In the genomic region with DNA sequence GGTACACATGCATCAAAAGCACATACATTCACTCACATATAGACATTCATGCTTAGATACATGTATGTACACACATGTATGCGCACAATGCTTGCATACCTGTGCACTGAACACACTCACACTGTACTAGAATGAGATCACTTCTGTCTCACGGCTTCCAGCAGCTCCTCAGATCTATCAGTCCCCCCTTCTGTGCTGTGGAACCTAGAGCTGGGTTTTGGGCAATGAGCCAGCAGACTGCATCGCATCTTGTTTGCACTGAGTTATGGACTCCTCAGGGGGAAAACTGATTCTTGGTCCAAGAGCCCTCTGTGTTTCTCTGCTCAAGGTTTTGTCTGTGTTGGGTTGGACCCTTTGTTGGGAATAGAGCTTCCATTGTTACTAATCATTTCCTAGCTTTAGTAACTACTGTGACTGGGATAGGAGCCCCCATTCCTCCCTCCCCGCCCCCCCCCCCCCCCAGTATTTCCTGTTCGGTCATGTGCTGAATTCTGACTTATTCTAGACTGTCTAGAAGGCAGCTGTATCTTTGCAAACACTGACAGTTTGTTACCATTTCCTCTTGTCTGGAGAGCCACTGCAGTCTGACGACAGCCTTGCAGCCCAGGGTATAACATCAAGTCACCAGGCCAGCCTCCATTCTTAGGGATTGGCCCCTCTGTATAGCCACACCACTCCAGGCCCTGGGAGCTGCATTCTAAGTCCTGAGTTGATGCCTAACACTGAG, we compare ENCODE assay signal across 10 mouse cellular contexts.
DNase-seq lines count a peak whose midpoint lies in the region; ATAC-seq and TF ChIP-seq lines count a peak whose summit lies in the region.
"Had no signal": no experiment of that assay in that cellular context is flagged by ENCODE, and none has a peak within 500 bp of the region (broad histone marks: within the 10 kb centered on the region; RNA-seq: fewer than 3 reads in every experiment).

No protein-coding gene starts in this region.

- H3K27me3 ChIP-seq in kidney, adult 2 months (replicated peaks; ENCODE audit: control insufficient read depth, insufficient read depth, low read length) = no peaks in the 10 kb centered on the region
- no peaks in the 10 kb centered on the region; the same call in 1 of the 2 replicates for H3K27me3 ChIP-seq in embryonic facial prominence, embryonic 13.5 days
- no peaks in the 10 kb centered on the region for H3K27me3 ChIP-seq in intestine, embryonic 15.5 days (replicated peaks)
- no peaks in the 10 kb centered on the region for H3K27me3 ChIP-seq in midbrain, postnatal 0 days (ENCODE audit: insufficient read depth, low read length)
- H3K27me3 ChIP-seq: embryonic facial prominence, embryonic 15.5 days had no signal

- no peak overlapping the region for H3K9ac ChIP-seq in embryonic facial prominence, embryonic 13.5 days
- H3K9ac ChIP-seq in intestine, embryonic 15.5 days = no peak overlapping the region
- no peak overlapping the region for H3K9ac ChIP-seq in midbrain, postnatal 0 days (replicated peaks; ENCODE audit: low read length, poor library complexity, severe bottlenecking)
- H3K9ac ChIP-seq: embryonic facial prominence, embryonic 15.5 days had no signal

- ATAC-seq in embryonic facial prominence, embryonic 13.5 days (ENCODE audit: insufficient number of reproducible peaks, insufficient read depth, low FRiP score, low TSS enrichment, low read depth) = 0 out of 2 replicates have a peak, but pooled peaks have one; percentile 18
- ATAC-seq in intestine, embryonic 15.5 days = peak; percentile 80
- no peak; the same call in 1 of the 2 replicates for ATAC-seq in midbrain, postnatal 0 days (ENCODE audit: low FRiP score)
- ATAC-seq in megakaryocyte, adult 5-6 weeks (ENCODE audit: poor library complexity, severe bottlenecking) = no peak
- no peak for ATAC-seq in erythroblast, adult 5-6 weeks (replicated peaks; ENCODE audit: low FRiP score, poor library complexity, severe bottlenecking)

- 47% methylated on average over 6 of the region's 6 CpGs for WGBS in kidney, adult 2 months
- WGBS in embryonic facial prominence, embryonic 13.5 days = 35% methylated on average over 6 of the region's 6 CpGs
- 24% methylated on average over 6 of the region's 6 CpGs for WGBS in intestine, embryonic 15.5 days
- 42% methylated on average over 5 of the region's 6 CpGs for WGBS in midbrain, postnatal 0 days

- DNase-seq in kidney, adult 2 months = peak; percentile 27
- no peak for DNase-seq in kidney, adult 18-20 months
- peak; percentile 64 for DNase-seq in midbrain, postnatal 0 days (ENCODE audit: low spot score)
- no peak for DNase-seq in cerebellum, adult 11 months
- DNase-seq: left cerebral cortex, postnatal 4 days had no signal

- no peaks in the 10 kb centered on the region for H3K9me3 ChIP-seq in embryonic facial prominence, embryonic 13.5 days
- H3K9me3 ChIP-seq in intestine, embryonic 15.5 days = no peaks in the 10 kb centered on the region
- no peaks in the 10 kb centered on the region for H3K9me3 ChIP-seq in midbrain, postnatal 0 days (ENCODE audit: low read length)
- H3K9me3 ChIP-seq: embryonic facial prominence, embryonic 15.5 days had no signal

- peak overlapping the region; percentile 5; the same call in 1 of the 2 replicates for H3K27ac ChIP-seq in kidney, adult 2 months (ENCODE audit: insufficient read depth, low read depth, low read length)
- H3K27ac ChIP-seq in embryonic facial prominence, embryonic 13.5 days = no peak overlapping the region
- H3K27ac ChIP-seq in intestine, embryonic 15.5 days = peak overlapping the region; percentile 58
- no peak overlapping the region for H3K27ac ChIP-seq in midbrain, postnatal 0 days (ENCODE audit: low read depth, low read length)
- H3K27ac ChIP-seq: embryonic facial prominence, embryonic 15.5 days had no signal

- no peaks in the 10 kb centered on the region for H3K36me3 ChIP-seq in kidney, adult 2 months (ENCODE audit: control insufficient read depth, insufficient read depth, low read length)
- H3K36me3 ChIP-seq in embryonic facial prominence, embryonic 13.5 days = no peaks in the 10 kb centered on the region
- H3K36me3 ChIP-seq in intestine, embryonic 15.5 days = no peaks in the 10 kb centered on the region
- no peaks in the 10 kb centered on the region for H3K36me3 ChIP-seq in midbrain, postnatal 0 days (ENCODE audit: insufficient read depth, low read length)
- H3K36me3 ChIP-seq: embryonic facial prominence, embryonic 15.5 days had no signal

- H3K4me1 ChIP-seq in kidney, adult 2 months (ENCODE audit: control insufficient read depth, insufficient read depth, low read length) = no peaks in the 10 kb centered on the region
- H3K4me1 ChIP-seq in embryonic facial prominence, embryonic 13.5 days = peaks cover 19% of the 10 kb centered on the region
- peaks cover 12% of the 10 kb centered on the region for H3K4me1 ChIP-seq in intestine, embryonic 15.5 days (replicated peaks)
- peaks cover 8% of the 10 kb centered on the region; the same call in 1 of the 2 replicates for H3K4me1 ChIP-seq in midbrain, postnatal 0 days (ENCODE audit: insufficient read depth, low read length)

- H3K4me3 ChIP-seq in kidney, adult 2 months (ENCODE audit: insufficient read depth, low read depth, low read length) = no peak overlapping the region
- H3K4me3 ChIP-seq in embryonic facial prominence, embryonic 13.5 days = no peak overlapping the region
- no peak overlapping the region for H3K4me3 ChIP-seq in intestine, embryonic 15.5 days (replicated peaks)
- H3K4me3 ChIP-seq in midbrain, postnatal 0 days (ENCODE audit: low read depth, low read length) = no peak overlapping the region
- H3K4me3 ChIP-seq: embryonic facial prominence, embryonic 15.5 days had no signal

- no peak overlapping the region for H3K4me2 ChIP-seq in embryonic facial prominence, embryonic 13.5 days
- no peak overlapping the region for H3K4me2 ChIP-seq in intestine, embryonic 15.5 days (replicated peaks)
- no peak overlapping the region for H3K4me2 ChIP-seq in midbrain, postnatal 0 days (ENCODE audit: low read depth, low read length, poor library complexity, severe bottlenecking)
- H3K4me2 ChIP-seq: embryonic facial prominence, embryonic 15.5 days had no signal

- TF ChIP-seq POLR2A in kidney, adult 2 months (IDR thresholded peaks at IDR 0.05; ENCODE audit: low read depth, low read length) = no peak

- no peak for TF ChIP-seq CTCF in kidney, adult 2 months (conservative IDR thresholded peaks at IDR 0.05; ENCODE audit: insufficient read depth, insufficient read length, low read depth, low read length)
- no peak for TF ChIP-seq CTCF in midbrain, postnatal 0 days (IDR thresholded peaks at IDR 0.05)

Comparison
In these comparisons a context has a peak if more than half of its experiments do, and no peak if none do; other contexts are left out.
1. DNase-seq: peak in kidney, adult 2 months (single experiment) and midbrain, postnatal 0 days (single experiment); none in kidney, adult 18-20 months (single experiment) and cerebellum, adult 11 months (single experiment).
2. H3K27ac ChIP-seq: peak in kidney, adult 2 months (single experiment) and intestine, embryonic 15.5 days (single experiment); none in embryonic facial prominence, embryonic 13.5 days (single experiment) and midbrain, postnatal 0 days (single experiment).
3. ATAC-seq: peak in embryonic facial prominence, embryonic 13.5 days (single experiment) and intestine, embryonic 15.5 days (single experiment); none in midbrain, postnatal 0 days (single experiment), megakaryocyte, adult 5-6 weeks (single experiment) and erythroblast, adult 5-6 weeks (single experiment).